7 mouse cellular contexts compared by ENCODE assay signal in the genomic region with DNA sequence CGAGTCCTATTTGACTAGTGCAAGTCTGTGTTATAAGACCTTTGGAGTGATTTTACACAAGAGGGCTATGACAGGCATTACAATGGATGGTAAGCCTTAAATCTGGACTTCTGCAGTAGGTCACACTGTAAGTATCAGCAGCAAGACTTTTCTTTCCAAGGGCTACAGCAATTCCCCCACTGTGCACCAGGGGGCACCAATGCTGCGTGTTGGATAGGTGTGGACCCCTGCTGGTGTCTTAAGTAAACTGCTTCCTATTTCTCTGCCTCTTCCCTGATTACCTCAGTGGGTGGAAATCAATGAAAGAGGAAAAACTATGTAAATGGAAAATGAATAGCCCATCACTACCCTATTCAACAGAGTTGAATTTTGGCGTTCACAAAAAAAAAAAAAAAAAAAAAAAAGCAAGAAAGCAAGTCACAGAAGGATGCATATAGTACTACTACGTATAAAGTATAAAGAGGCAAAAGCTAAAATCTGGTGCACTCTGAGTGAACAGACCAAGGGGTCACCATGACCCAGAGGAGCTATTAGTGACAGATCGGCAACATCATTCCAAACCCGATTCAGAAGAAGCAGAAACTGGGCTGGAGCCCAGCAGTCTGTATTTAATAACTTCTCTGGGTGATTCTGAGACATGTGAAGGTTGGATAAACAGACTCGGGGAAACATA. TPM values are rescaled to one million over a fixed set of nuclear protein-coding genes. Genes with fewer than 3 reads are reported as not detected.
A peak's percentile ranks its signal among the peaks of the same experiment; 100 is the strongest.
DNase-seq lines count a peak whose midpoint lies in the region; ATAC-seq and TF ChIP-seq lines count a peak whose summit lies in the region.

No protein-coding gene starts in this region.

- H3K27ac ChIP-seq in gastrocnemius, adult 2 months, result peak overlapping the region; percentile 51; the same call in 1 of the 2 replicates
- H3K27ac ChIP-seq in intestine, embryonic 16.5 days (ENCODE audit: low read length), result no peak overlapping the region
- H3K27ac ChIP-seq in midbrain, embryonic 13.5 days, result no peak overlapping the region
- H3K27ac ChIP-seq in small intestine, adult 2 months (ENCODE audit: insufficient read depth, low read depth, low read length), result no peak overlapping the region

- no peak overlapping the region for H3K4me3 ChIP-seq in gastrocnemius, adult 2 months
- H3K4me3 ChIP-seq in intestine, embryonic 16.5 days (ENCODE audit: low read length), result no peak overlapping the region
- no peak overlapping the region for H3K4me3 ChIP-seq in midbrain, embryonic 13.5 days (replicated peaks)
- no peak overlapping the region for H3K4me3 ChIP-seq in small intestine, adult 2 months (ENCODE audit: low read depth, low read length)

- intact Hi-C loops in gastrocnemius, adult 2 months (cut with DNase I), result loop anchor here (1.0 to 2.0 kb wide), 2 partner anchors 147 to 337 kb away; no protein-coding TSS in a partner anchor
- intact Hi-C loops in left cerebral cortex, postnatal 25 days (cut with DNase I), result loop anchor here (1.0 to 5.0 kb wide), 3 partner anchors 147 to 522 kb away; no protein-coding TSS in a partner anchor

- 44% methylated on average over 7 of the region's 7 CpGs for WGBS in intestine, embryonic 16.5 days
- 50% methylated on average over 7 of the region's 7 CpGs for WGBS in midbrain, embryonic 13.5 days
- WGBS in small intestine, adult 2 months, result 57% methylated on average over 7 of the region's 7 CpGs

- no peak overlapping the region for H3K9ac ChIP-seq in intestine, embryonic 16.5 days (ENCODE audit: low read depth, low read length)
- no peak overlapping the region for H3K9ac ChIP-seq in midbrain, embryonic 13.5 days (replicated peaks)

- peak; percentile 100 for ATAC-seq in common myeloid progenitor, adult 5-6 weeks (replicated peaks; ENCODE audit: low read depth, poor library complexity, severe bottlenecking)
- ATAC-seq in intestine, embryonic 16.5 days, result peak; percentile 58
- ATAC-seq in midbrain, embryonic 13.5 days, result peak; percentile 59

- H3K4me2 ChIP-seq in intestine, embryonic 16.5 days (ENCODE audit: low read depth, low read length), result no peak overlapping the region
- H3K4me2 ChIP-seq in midbrain, embryonic 13.5 days (replicated peaks), result no peak overlapping the region

- no peaks in the 10 kb centered on the region for H3K27me3 ChIP-seq in intestine, embryonic 16.5 days (replicated peaks; ENCODE audit: control insufficient read depth, insufficient read depth, low read length)
- no peaks in the 10 kb centered on the region for H3K27me3 ChIP-seq in midbrain, embryonic 13.5 days
- no peaks in the 10 kb centered on the region for H3K27me3 ChIP-seq in small intestine, adult 2 months (ENCODE audit: control insufficient read depth, insufficient read depth, low read length)

- peak; percentile 88 for DNase-seq in adrenal gland, adult 18-20 months (ENCODE audit: low spot score in 2 of 2)
- peak; percentile 87 for DNase-seq in gastrocnemius, adult 2 months
- peak; percentile 84 to 92 for DNase-seq in left cerebral cortex, postnatal 25 days (ENCODE audit: low spot score in 2 of 2)

- no peak for TF ChIP-seq POLR2A in small intestine, adult 2 months (IDR thresholded peaks at IDR 0.05; ENCODE audit: low read depth, low read length)

- H3K4me1 ChIP-seq in intestine, embryonic 16.5 days (ENCODE audit: control insufficient read depth, insufficient read depth, low read length), result no peaks in the 10 kb centered on the region
- H3K4me1 ChIP-seq in midbrain, embryonic 13.5 days (replicated peaks), result no peaks in the 10 kb centered on the region
- no peaks in the 10 kb centered on the region; the same call in 1 of the 2 replicates for H3K4me1 ChIP-seq in small intestine, adult 2 months (ENCODE audit: control insufficient read depth, insufficient read depth, insufficient read length, low read length)

- no peaks in the 10 kb centered on the region for H3K9me3 ChIP-seq in intestine, embryonic 16.5 days (ENCODE audit: control insufficient read depth, low read length)
- H3K9me3 ChIP-seq in midbrain, embryonic 13.5 days, result no peaks in the 10 kb centered on the region

- TF ChIP-seq CTCF in gastrocnemius, adult 2 months (IDR thresholded peaks at IDR 0.05), result no peak; the same call in none of the 2 replicates
- TF ChIP-seq CTCF in small intestine, adult 2 months (IDR thresholded peaks at IDR 0.05; ENCODE audit: extremely low read depth, insufficient read length, insufficient replicate concordance, low read depth, low read length), result peak; percentile 100

- 0 out of 2 replicates have a peak, but pooled peaks cover 4% of the 10 kb centered on the region for H3K36me3 ChIP-seq in intestine, embryonic 16.5 days (ENCODE audit: control insufficient read depth, insufficient read depth, low read length)
- 0 out of 2 replicates have a peak, but pooled peaks cover 5% of the 10 kb centered on the region for H3K36me3 ChIP-seq in midbrain, embryonic 13.5 days
- peaks cover 31% of the 10 kb centered on the region for H3K36me3 ChIP-seq in small intestine, adult 2 months (ENCODE audit: control insufficient read depth, insufficient read depth, low read length)

RNA-seq across cellular contexts. Expression of a gene that starts 52.4 kb away (rescaled TPM):
- 10 to 100 TPM; 41.4 to 61.9 TPM for total RNA-seq in adrenal gland, adult 18-20 months (2021)
- total RNA-seq in common myeloid progenitor, adult 5-6 weeks (2017), result 30.8 and 47.0 TPM in 2 replicates
- total RNA-seq in gastrocnemius, adult 2 months (2021), result 10 to 100 TPM; 31.5 to 42.1 TPM
- polyA plus RNA-seq in intestine, embryonic 16.5 days (2015; fragmentation: Nextera tagmentation; extraction: Ambion mirVana), result 36.7 and 38.7 TPM in 2 replicates
- 10 to 100 TPM; 21.3 to 21.5 TPM for total RNA-seq in left cerebral cortex, postnatal 25 days (2021)
- 21.4 and 25.0 TPM in 2 replicates for polyA plus RNA-seq in midbrain, embryonic 13.5 days (2015; fragmentation: Nextera tagmentation; extraction: Ambion mirVana)
- 0.83 and 1.4 TPM in 2 replicates for polyA plus RNA-seq in small intestine, adult 2 months (2012; rRNA removed)
